Mouse (Mus musculus) lung, adult 18-20 months (tissue): ENCODE data around the gene F3.
A peak's percentile ranks its signal among the peaks of the same experiment; 100 is the strongest.

ENCODE experiments used
- DNase-seq, 2 experiments: peaks; one replicate each; pipeline ENCODE4 v3.0.0; 2022; ENCODE audit warnings: mixed read lengths in 2 of 2

Gene F3

GRCm38 (mm10) chr3:121722971-121723844 is at the start of gene F3:
TSS of gene F3 (plus strand) at chr3:121723537.
- DNase-seq, result peak; percentile 85 to 88

- DNase-seq, result no peak
Measured at GRCm38 (mm10) chr3:121678935-121679334, 44.4 kb upstream of the F3 start.

GRCm38 (mm10) chr3:121679443-121679842 is 43.9 kb upstream of the F3 start:
- no peak for DNase-seq

DNA sequence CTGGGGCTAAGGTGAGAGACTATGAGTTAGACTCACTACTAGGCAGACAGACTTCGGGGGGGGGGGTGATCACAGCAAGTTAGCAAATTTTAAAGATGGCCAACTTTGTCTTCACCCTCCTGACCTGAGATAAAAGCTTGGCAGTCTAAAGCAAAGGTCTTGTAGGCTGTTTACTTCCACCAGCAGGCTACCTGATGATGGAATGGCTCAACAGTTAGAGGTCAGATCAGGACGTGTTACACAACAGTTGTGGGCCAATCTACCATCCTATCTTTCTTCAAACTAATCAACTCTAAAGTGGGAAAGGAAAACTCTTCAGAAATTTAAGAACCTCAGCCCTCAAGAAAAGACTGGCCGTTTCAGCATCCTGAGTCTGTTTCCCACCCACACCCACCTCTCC is 43.1 kb upstream of the F3 start:
- DNase-seq, result peak in 1 of 2 experiments; percentile 26

GRCm38 (mm10) chr3:121682439-121683411 is 40.6 kb upstream of the F3 start:
- no peak for DNase-seq

- DNase-seq, result no peak
Measured at GRCm38 (mm10) chr3:121684552-121684951, 38.8 kb upstream of the F3 start.

GRCm38 (mm10) chr3:121684963-121685362 is 38.4 kb upstream of the F3 start:
- DNase-seq, result no peak

GRCm38 (mm10) chr3:121685985-121686384 is 37.4 kb upstream of the F3 start:
- no peak for DNase-seq

DNA sequence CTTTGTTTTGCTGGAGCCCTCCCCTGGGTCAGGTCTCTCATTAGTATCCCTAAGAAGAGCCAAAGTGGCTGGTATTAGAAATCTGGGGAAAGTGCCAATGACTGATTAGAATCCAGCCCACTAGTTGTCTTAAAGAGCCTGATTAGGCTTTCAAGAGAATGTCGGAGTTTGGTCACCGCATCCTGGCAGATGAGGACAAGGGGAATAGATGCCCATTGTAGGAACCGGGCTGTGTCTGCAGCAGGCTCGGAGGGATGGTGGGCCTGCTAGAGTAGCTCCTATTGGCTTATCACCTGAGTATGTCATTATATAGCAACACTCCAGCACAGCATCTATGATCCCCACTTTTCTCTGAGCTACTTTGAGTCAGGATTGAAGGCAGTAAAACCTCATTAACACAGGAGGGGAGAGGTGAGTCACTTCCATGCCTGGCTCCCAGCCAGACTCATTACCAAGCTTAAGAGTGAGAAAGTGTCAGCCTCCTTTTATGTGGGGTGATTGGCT is 36.9 kb upstream of the F3 start:
- DNase-seq, result no peak

- peak; percentile 14 to 28 for DNase-seq
Measured at GRCm38 (mm10) chr3:121687741-121688140, 35.6 kb upstream of the F3 start.

DNA sequence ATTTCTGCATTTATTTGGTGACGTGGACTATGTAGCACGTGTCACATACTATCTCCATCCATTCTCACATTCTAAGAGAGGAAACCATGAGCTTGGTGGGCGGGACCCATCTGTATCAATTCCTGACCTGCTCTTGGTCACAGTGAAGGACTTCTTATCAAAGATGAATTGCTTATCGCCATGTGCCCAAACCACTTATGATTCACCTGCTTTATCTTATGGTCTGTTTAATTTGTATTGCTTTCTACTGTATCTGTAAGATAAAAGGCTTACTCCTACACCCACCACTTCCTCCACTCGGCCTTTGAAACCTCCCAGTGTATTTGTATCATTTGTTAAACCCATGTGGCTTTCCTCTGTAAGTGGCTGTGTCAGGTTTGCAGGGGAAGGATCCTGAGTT is 34.3 kb upstream of the F3 start:
- no peak for DNase-seq

- DNase-seq, result no peak
Measured at GRCm38 (mm10) chr3:121689697-121690096, 33.6 kb upstream of the F3 start.

GRCm38 (mm10) chr3:121693001-121693730 is 30.2 kb upstream of the F3 start:
- DNase-seq, result no peak

GRCm38 (mm10) chr3:121693746-121694145 is 29.6 kb upstream of the F3 start:
- no peak for DNase-seq

DNA sequence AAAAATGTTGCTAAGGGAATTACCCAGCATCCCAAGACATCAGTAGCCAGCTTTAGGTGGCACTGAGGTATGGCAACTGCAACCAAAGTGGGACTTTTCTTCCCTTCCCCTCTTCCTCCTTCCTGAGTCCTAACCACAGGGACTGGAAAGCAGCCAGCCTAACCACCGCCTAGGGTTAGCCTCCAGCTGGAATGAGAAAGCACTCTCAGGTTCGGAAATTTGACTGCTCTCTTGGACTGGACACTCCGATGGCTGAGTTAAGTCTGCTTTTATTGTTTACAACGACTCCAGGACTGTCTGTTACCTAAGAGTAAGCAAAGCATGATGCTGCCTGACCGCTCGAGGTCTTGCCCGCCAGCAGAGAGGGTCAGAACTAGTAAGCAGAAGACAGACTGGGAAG is 26.2 kb upstream of the F3 start:
- DNase-seq, result peak; percentile 69 to 75

DNA sequence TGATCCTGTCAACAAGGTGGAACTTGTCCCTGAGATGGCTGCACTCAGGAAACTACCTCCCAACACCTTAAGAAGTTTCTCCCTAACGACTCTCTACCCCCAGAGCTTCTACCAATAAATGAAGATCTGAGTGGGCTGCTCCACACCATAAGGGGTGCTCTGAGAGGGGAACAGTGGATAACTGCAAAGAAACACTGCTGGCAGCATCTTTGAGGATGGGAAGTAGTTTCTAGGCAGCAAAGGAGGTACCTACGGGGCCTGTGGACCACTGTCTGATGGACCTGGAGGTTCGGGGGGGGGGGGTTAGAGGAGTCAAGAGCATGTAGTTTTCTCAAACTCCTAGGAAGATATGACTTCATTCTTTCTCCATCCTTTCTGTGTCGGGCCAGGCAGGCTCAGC is 23.9 kb upstream of the F3 start:
- DNase-seq, result no peak

DNA sequence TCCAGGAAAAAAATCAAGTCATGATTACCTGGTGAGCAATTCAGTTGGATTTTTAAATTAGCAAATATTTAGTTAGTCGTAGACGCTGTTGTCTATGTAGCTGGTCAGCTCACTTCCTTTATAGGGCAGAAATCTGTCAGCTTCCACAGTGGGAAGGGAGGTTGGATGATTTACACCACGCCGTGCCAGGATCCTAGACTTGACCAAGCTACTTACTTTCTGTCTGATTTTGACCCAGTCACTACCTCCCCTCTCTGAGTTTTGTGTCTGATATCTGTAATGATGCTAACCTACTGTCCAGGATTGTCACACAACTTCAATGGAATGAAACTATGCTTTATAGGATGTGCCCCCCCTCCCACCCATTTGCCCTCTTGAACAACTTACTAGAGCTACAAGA is 23.5 kb upstream of the F3 start:
- no peak for DNase-seq

DNA sequence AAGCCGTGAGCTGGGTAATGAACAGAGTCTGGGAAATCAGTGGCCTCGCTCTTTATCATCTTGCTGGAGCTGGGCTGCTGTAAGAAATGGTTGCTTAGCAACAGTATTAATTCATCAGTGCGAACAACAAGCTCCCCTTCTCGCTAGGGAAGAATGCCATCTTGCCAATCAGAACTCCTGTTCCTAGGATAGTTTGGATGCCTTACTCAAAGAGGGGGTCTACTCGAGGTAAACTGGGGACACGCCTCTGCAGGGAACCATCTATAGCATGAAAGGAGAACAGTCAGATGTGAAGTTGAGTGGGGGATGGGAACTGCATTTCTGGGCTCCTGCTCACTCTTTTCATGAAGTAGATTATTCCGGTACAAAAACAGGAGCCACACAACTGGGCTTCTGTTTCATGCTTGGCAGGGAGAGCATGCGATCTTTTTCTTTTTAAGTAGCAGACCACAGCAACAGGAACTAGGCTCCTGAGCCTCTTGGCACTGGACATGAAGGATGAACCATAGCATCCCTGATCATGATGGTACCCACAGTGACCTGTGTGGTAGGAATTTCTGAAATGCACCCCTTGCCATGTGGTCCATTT is 22.9 kb upstream of the F3 start:
- DNase-seq, result no peak

GRCm38 (mm10) chr3:121703155-121703879 is 20.0 kb upstream of the F3 start:
- DNase-seq, result no peak

- DNase-seq, result no peak
Measured at GRCm38 (mm10) chr3:121703880-121704243, 19.5 kb upstream of the F3 start.

- no peak for DNase-seq
Measured at GRCm38 (mm10) chr3:121706087-121706486, 17.2 kb upstream of the F3 start.

DNA sequence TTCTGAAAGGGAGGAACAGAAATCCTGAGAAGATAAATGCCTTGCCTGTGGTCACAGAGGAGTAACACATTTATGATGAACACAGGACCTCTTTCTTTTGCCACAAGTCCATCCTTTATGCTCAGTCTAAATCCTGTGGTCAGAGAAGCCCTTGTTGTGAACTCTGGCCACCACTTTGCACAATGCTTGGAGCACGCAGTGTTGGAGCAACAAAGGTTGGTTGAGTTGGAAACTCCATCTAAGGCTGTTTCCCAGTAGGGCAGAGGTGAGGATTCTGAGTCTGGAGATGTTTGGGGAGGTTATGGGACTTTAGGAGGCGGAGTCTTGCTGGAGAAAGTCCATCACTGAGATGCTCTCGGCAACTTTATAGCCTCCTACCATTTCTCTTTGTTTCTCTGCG is 16.2 kb upstream of the F3 start:
- DNase-seq, result no peak
